ENCODE assay signal across 9 mouse cellular contexts in genomic region chr14:52003981-52004495, GRCm38 (mm10). TPM values are rescaled to one million over a fixed set of nuclear protein-coding genes. Genes with fewer than 3 reads are reported as not detected.
DNase-seq lines count a peak whose midpoint lies in the region; ATAC-seq and TF ChIP-seq lines count a peak whose summit lies in the region.
"Had no signal": no experiment of that assay in that cellular context is flagged by ENCODE, and none has a peak within 500 bp of the region (broad histone marks: within the 10 kb centered on the region; RNA-seq: fewer than 3 reads in every experiment).

No protein-coding gene starts in this region.

- 57% methylated on average over 16 of the region's 16 CpGs for WGBS in liver, embryonic 12.5 days (ENCODE audit: insufficient replicate concordance)

- TF ChIP-seq POLR2A in brain, embryonic 14.5 days (IDR thresholded peaks at IDR 0.05; ENCODE audit: borderline replicate concordance, extremely low read depth, insufficient read depth, insufficient read length, poor library complexity, severe bottlenecking) = no peak

- no peak for TF ChIP-seq CTCF in brain, embryonic 14.5 days (IDR thresholded peaks at IDR 0.05; ENCODE audit: borderline replicate concordance, extremely low read depth, insufficient read depth, insufficient read length)

- H3K36me3 ChIP-seq in liver, embryonic 12.5 days = peaks cover 87% of the 10 kb centered on the region

- DNase-seq in cerebellum, adult 11 months = no peak
- DNase-seq in brain, embryonic 14.5 days (ENCODE audit: low read depth) = peak; percentile 99
- peak; percentile 76 for DNase-seq in layer of hippocampus, postnatal 36 days
- peak; percentile 49 for DNase-seq in neural tube, embryonic 10.5 days (ENCODE audit: extremely low spot score, low spot score)
- DNase-seq in lung, postnatal 25 days (ENCODE audit: low spot score) = no peak

- H3K4me3 ChIP-seq in liver, embryonic 12.5 days = no peak overlapping the region
- H3K4me3 ChIP-seq: embryonic facial prominence, embryonic 15.5 days had no signal

- ATAC-seq in cerebellum, adult (ENCODE audit: insufficient number of reproducible peaks, low FRiP score, low TSS enrichment) = peak; percentile 59
- ATAC-seq in frontal cortex, adult (ENCODE audit: low TSS enrichment) = peak; percentile 87
- ATAC-seq in liver, embryonic 12.5 days = no peak

- no peaks in the 10 kb centered on the region for H3K9me3 ChIP-seq in liver, embryonic 12.5 days (replicated peaks)
- H3K9me3 ChIP-seq: embryonic facial prominence, embryonic 15.5 days had no signal

- no peaks in the 10 kb centered on the region for H3K27me3 ChIP-seq in liver, embryonic 12.5 days (replicated peaks)
- H3K27me3 ChIP-seq: embryonic facial prominence, embryonic 15.5 days had no signal

- no peak overlapping the region for H3K27ac ChIP-seq in liver, embryonic 12.5 days
- H3K27ac ChIP-seq: embryonic facial prominence, embryonic 15.5 days had no signal

- H3K9ac ChIP-seq in liver, embryonic 12.5 days = no peak overlapping the region
- H3K9ac ChIP-seq: embryonic facial prominence, embryonic 15.5 days had no signal

- no peak overlapping the region for H3K4me2 ChIP-seq in liver, embryonic 12.5 days
- H3K4me2 ChIP-seq: embryonic facial prominence, embryonic 15.5 days had no signal

- peaks cover 9% of the 10 kb centered on the region for H3K4me1 ChIP-seq in liver, embryonic 12.5 days

RNA-seq across cellular contexts. Expression of gene Tmem253, which starts 11.4 kb away (rescaled TPM):
- 1.9 and 3.6 TPM in 2 replicates for polyA plus RNA-seq in brain, embryonic 14.5 days (2012; rRNA removed)
- under 1 TPM in 1 of 2 experiments, not detected in 1; 0.65 TPM for total RNA-seq in layer of hippocampus, postnatal 36 days (2021)
- polyA plus RNA-seq in liver, embryonic 12.5 days (2016; fragmentation: Nextera tagmentation; extraction: Ambion mirVana) = 0.32 and 0.39 TPM in 2 replicates

RNA-seq across cellular contexts. Expression of gene Zfp219, which starts 16.5 kb away (rescaled TPM):
- polyA plus RNA-seq in brain, embryonic 14.5 days (2012; rRNA removed) = 177 and 242 TPM in 2 replicates
- 10 to 100 TPM; 42.5 to 44.4 TPM for total RNA-seq in layer of hippocampus, postnatal 36 days (2021)
- polyA plus RNA-seq in liver, embryonic 12.5 days (2016; fragmentation: Nextera tagmentation; extraction: Ambion mirVana) = 15.3 and 15.8 TPM in 2 replicates

RNA-seq across cellular contexts. Expression of gene Arhgef40, which starts 19.5 kb away (rescaled TPM):
- polyA plus RNA-seq in brain, embryonic 14.5 days (2012; rRNA removed) = 100 and 106 TPM in 2 replicates
- 10 to 100 TPM; 31.4 to 39.9 TPM for total RNA-seq in layer of hippocampus, postnatal 36 days (2021)
- polyA plus RNA-seq in liver, embryonic 12.5 days (2016; fragmentation: Nextera tagmentation; extraction: Ambion mirVana) = 34.8 and 40.1 TPM in 2 replicates

RNA-seq across cellular contexts. Expression of gene Olfr221, which starts 38.2 kb away (rescaled TPM):
- polyA plus RNA-seq in brain, embryonic 14.5 days (2012; rRNA removed) = not detected in 2 replicates
- total RNA-seq in layer of hippocampus, postnatal 36 days (2021) = not detected
- not detected in 2 replicates for polyA plus RNA-seq in liver, embryonic 12.5 days (2016; fragmentation: Nextera tagmentation; extraction: Ambion mirVana)

Comparison
In these comparisons a context has a peak if more than half of its experiments do, and no peak if none do; other contexts are left out.
1. DNase-seq: peak in brain, embryonic 14.5 days (single experiment), layer of hippocampus, postnatal 36 days (2 of 2) and neural tube, embryonic 10.5 days (single experiment); none in cerebellum, adult 11 months (single experiment) and lung, postnatal 25 days (single experiment).
2. RNA of gene Zfp219, which starts 16.5 kb away (polyA plus RNA-seq): 177 to 242 TPM in brain, embryonic 14.5 days; 15.3 to 15.8 TPM in liver, embryonic 12.5 days; every median in the first group is over 10 times any median in the second.